Mouse (Mus musculus): ENCODE results near the gene Crybb1. TPM values are rescaled to one million over a fixed set of nuclear protein-coding genes. Genes with fewer than 3 reads are reported as not detected.

The Crybb1 gene
- polyA plus RNA-seq, 1 experiment from 2014 or later, result 7.7 TPM

DNA sequence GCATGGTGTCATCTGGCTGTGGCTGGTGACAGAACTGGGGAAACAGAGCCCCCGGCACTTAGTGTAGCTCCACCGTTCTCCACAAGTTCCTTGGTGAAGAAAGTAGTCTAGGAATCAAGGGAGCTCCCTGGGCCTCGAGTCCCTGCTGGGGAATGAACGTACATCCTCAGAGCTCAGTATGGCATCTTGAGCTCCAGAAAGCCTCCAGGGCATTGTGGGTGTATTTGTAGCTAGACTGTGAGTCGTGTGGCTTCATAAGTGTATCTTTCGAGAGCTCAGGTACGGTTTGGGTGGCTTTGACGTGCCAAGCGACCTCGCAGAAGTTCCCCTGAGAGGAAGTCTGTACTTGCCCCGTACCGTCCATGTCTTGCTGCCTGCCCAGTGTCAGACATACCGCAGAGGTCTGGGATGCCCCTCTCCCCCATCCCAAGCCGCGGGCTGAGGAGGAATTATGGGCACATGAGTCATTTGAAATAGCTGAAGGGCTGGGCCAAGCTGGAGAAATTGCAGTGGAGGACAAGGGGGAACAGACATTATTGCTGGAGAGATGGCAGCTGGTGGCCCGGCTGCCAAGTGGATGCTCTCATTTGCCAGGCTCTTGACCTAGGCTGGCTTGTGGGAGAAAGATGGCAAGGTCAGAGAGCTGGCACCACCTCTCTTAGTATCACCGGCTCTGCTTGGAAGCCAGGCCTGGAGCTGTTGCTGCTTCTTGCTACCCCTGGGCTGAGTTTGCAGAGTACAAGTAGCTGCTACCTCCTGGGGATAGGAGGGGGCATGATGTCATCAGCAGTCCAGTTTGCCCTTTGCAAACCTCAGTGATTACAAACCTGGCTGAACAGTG is 23.8 kb downstream of the Crybb1 start:
- H3K4me2 ChIP-seq (replicated peaks), result no peak overlapping the region

DNA sequence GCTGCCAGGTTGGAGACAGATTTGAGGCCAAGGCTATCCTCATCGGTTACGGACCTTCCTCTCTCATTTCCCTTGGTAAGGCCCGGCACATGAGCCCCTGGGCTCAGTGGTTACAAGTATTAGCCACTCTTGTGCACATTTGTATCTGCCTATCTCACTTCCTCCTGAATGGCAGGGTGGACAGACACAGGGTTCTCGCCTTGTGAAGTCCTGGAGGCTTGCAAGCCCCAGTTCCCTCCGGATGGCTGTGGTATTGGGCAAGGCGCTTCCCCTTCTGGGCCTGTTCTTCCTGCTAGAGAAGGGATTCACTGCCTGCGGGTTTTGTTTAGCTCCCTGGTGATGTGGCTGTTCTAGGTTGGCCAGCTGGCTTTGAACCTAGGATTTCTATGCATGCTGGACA is 24.5 kb downstream of the Crybb1 start:
- Histone ChIP-seq H3K4me3 (replicated peaks) (no peak overlapping the region), H3K36me3 (no peaks in the 10 kb centered on the region), H3K27ac (replicated peaks) (no peak overlapping the region; the same call in 1 of the 2 replicates), H3K27me3 (no peaks in the 10 kb centered on the region), H3K4me2 (replicated peaks) (no peak overlapping the region), H3K4me1 (peaks cover 71% of the 10 kb centered on the region), H3K9me3 (replicated peaks) (no peaks in the 10 kb centered on the region), H3K9ac (no peak overlapping the region)
- no peak for ATAC-seq (ENCODE audit: insufficient number of reproducible peaks, low FRiP score, low TSS enrichment, low read depth)
- 76% methylated on average over 7 of the region's 7 CpGs for WGBS

More for the DNA sequence above, 23.8 kb downstream of the Crybb1 start:
- peaks cover 71% of the 10 kb centered on the region for H3K4me1 ChIP-seq
- no peaks in the 10 kb centered on the region for H3K36me3 ChIP-seq
- H3K27ac ChIP-seq (replicated peaks), result no peak overlapping the region; the same call in 1 of the 2 replicates
- WGBS, result 69% methylated on average over 17 of the region's 17 CpGs
- no peaks in the 10 kb centered on the region for H3K27me3 ChIP-seq
- no peak overlapping the region for H3K4me3 ChIP-seq (replicated peaks)
- no peak overlapping the region for H3K9ac ChIP-seq
- no peak for ATAC-seq (ENCODE audit: insufficient number of reproducible peaks, low FRiP score, low TSS enrichment, low read depth)
- H3K9me3 ChIP-seq (replicated peaks), result no peaks in the 10 kb centered on the region

DNA sequence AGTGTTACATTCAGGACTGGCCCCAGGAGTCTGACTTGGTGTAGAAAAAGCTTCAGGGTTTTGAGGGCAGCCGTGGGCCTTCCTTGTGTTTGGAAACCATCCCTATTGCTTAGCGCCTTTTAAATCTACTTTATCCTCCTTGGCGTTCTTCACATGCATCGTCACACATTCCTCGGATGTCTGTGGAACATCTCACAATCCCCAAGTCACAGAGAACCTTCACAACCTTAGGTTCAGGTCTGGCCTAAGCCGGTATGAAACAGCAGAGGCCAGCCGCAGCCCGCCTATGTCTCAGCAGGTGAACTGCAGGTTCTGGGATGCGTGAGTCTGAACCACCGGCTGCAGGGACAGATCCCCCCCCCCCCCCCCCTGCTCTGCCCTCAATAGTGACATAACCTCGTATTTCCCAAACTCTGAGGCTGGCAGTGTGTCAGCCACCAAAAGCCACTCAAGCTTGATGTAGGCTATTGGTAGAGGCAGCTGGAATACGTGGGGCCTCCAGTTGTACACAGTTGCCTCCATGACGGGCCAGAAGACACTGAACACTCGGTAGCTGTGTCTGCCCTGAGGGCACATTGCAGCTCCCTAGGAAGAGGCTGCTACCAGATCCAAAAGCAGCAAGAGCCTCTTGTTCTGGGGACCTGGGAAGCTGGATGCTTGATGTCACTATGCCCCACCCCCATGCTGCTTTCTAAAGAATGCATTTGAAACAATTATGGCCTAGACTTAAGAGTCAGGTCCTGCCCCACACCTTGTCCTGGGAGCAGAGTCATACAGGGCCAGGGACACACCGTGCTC is 25.4 kb downstream of the Crybb1 start:
- 39% methylated on average over 15 of the region's 15 CpGs for WGBS
- H3K27ac ChIP-seq (replicated peaks), result no peak overlapping the region
- no peak for ATAC-seq (ENCODE audit: insufficient number of reproducible peaks, low FRiP score, low TSS enrichment, low read depth)
- H3K4me1 ChIP-seq, result peaks cover 77% of the 10 kb centered on the region
- H3K9me3 ChIP-seq (replicated peaks), result no peaks in the 10 kb centered on the region
- H3K36me3 ChIP-seq, result no peaks in the 10 kb centered on the region
- H3K9ac ChIP-seq, result no peak overlapping the region
- H3K4me3 ChIP-seq (replicated peaks), result no peak overlapping the region
- no peaks in the 10 kb centered on the region for H3K27me3 ChIP-seq
- no peak overlapping the region for H3K4me2 ChIP-seq (replicated peaks)

DNA sequence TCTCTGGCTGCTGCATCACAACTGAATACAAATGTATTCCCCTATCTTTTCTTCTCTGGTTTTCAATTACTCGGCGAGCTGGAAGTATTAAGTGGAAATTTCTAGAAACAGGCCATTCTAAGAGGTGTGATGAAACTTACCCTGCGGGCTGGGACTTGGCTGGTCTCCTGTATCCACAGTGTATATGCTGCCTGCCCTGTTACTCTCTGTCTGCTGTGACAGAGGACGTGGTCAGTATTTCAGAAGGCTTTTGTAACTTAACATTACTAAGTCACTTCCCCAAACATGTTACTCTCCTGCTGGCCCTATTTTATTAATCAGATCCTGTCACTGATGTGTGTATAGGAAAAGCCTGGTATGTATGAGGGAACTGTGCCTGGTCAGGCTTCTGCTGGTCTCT is 26.1 kb downstream of the Crybb1 start:
- Histone ChIP-seq H3K4me1 (peaks cover 77% of the 10 kb centered on the region), H3K9ac (no peak overlapping the region), H3K36me3 (no peaks in the 10 kb centered on the region), H3K27me3 (no peaks in the 10 kb centered on the region), H3K9me3 (replicated peaks) (no peaks in the 10 kb centered on the region), H3K27ac (replicated peaks) (0 out of 2 replicates have a peak overlapping the region, but pooled peaks have one; percentile 13), H3K4me2 (replicated peaks) (no peak overlapping the region), H3K4me3 (replicated peaks) (no peak overlapping the region)
- WGBS, result 76% methylated on average over 4 of the region's 4 CpGs
- ATAC-seq (ENCODE audit: insufficient number of reproducible peaks, low FRiP score, low TSS enrichment, low read depth), result no peak

DNA sequence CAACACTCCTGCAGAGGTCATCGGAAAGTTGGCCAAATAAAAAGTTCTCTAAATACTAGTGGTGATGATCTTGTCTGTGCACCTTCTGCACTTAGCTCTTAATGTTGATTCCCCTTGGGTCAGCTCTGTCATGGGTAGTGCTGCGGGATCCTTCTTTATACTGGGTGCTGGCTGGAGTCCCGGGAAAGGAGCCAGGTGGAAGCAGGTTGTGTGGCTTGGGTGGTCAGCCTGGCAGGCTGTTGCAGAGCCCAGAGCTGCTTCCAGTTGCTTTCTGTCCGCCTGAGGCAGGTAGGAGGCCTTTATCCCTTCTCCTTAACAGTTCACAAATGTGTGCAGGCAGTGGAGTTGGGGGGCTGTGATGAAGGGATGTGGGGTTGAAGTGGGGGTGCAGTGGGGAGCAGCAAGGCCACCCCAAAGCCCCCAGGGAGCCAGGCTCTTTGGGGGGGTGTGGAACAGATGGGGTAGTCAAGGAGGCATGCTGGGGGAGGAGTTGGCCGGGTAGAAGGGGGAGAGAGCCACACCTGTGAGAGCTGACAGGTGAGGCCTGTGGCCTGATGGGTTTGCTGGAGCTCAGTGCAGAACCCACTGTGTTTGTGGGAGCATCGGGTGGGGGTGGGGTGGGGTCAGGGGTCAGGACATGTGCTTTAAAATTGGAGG is 26.6 kb downstream of the Crybb1 start:
- no peak for ATAC-seq (ENCODE audit: insufficient number of reproducible peaks, low FRiP score, low TSS enrichment, low read depth)
- WGBS, result 64% methylated on average over 6 of the region's 6 CpGs

DNA sequence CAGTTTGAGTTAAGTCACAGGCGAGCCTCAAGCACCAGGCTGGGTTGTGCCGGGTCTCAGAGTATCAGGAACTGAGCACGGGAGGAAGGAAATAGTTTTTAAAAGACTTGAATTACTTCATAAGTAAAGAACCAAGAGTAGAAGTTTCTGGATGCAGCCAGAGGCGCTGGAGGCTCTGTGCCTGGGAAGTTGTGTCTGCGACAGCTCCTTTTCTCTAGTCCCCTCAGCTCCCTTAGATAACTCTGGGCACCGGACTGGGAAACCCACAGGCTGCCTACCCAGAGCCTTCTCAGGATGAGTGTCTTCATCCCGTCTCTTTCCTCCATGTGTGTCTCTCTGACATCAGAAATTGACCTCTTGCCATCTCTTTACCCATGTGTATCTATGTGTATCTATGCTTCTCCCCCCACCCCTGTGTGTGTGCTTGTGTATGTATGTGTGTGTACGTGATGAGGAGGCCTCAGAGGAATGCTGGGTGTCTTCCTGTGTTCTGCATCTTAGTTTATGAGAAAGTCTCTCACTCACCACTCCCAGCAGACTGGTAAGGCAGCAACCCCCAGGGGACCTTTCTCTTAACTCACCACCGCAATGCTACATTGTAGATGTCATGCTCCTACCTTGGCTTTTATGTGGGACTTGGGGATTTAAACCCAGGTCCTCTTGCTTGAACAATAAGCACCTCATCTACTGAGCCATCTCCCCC is 27.3 kb downstream of the Crybb1 start:
- H3K9me3 ChIP-seq (replicated peaks), result no peaks in the 10 kb centered on the region
- no peak overlapping the region for H3K27ac ChIP-seq (replicated peaks)
- no peak overlapping the region for H3K4me2 ChIP-seq (replicated peaks)
- H3K36me3 ChIP-seq, result no peaks in the 10 kb centered on the region
- H3K4me1 ChIP-seq, result peaks cover 75% of the 10 kb centered on the region
- no peak overlapping the region for H3K9ac ChIP-seq
- no peak overlapping the region for H3K4me3 ChIP-seq (replicated peaks)
- ATAC-seq (ENCODE audit: insufficient number of reproducible peaks, low FRiP score, low TSS enrichment, low read depth), result no peak
- 55% methylated on average over 9 of the region's 9 CpGs for WGBS
- H3K27me3 ChIP-seq, result no peaks in the 10 kb centered on the region

More for the DNA sequence above, 26.6 kb downstream of the Crybb1 start:
- H3K36me3 ChIP-seq, result no peaks in the 10 kb centered on the region
- no peak overlapping the region for H3K4me2 ChIP-seq (replicated peaks)
- no peak overlapping the region for H3K9ac ChIP-seq
- no peaks in the 10 kb centered on the region for H3K27me3 ChIP-seq
- H3K9me3 ChIP-seq (replicated peaks), result no peaks in the 10 kb centered on the region
- no peak overlapping the region for H3K4me3 ChIP-seq (replicated peaks)
- H3K27ac ChIP-seq (replicated peaks), result no peak overlapping the region
- H3K4me1 ChIP-seq, result peaks cover 76% of the 10 kb centered on the region

DNA sequence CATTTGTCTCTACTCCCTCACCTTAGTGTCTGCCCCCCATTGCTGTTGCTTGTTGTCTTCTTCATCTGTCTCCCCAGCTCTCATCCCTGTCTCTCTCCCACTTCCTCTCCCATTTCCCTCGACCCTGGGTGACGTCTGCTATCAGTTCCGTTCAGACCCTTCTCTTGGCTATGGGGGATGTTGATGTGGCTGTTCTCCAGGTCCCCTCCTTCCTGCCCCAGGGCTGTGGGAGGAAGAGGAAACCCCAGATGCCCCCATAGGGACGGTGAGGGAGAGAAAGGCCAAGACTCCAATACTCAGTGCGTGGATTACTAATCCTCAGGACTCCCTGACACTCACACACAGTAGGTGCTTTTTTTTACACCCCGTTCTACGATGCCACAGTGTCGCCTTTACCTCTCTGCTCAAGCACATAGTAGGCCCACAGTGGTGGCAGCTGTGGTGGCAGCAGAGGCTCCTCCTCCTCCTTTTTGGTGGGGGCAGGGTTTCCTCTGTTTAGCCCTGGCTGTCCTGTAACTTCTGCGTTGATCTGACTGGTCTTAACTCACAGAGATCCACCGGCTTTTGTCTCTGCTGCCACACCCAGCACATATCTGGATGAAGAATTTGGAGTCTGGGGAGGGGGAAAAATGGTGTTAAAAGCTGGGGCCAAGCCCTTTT is 28.1 kb downstream of the Crybb1 start:
- H3K36me3 ChIP-seq, result no peaks in the 10 kb centered on the region
- 59% methylated on average over 10 of the region's 10 CpGs for WGBS
- H3K9me3 ChIP-seq (replicated peaks), result no peaks in the 10 kb centered on the region
- no peak overlapping the region for H3K27ac ChIP-seq (replicated peaks)
- peaks cover 75% of the 10 kb centered on the region for H3K4me1 ChIP-seq
- ATAC-seq (ENCODE audit: insufficient number of reproducible peaks, low FRiP score, low TSS enrichment, low read depth), result no peak
- H3K4me3 ChIP-seq (replicated peaks), result no peak overlapping the region
- no peak overlapping the region for H3K9ac ChIP-seq
- H3K27me3 ChIP-seq, result no peaks in the 10 kb centered on the region
- no peak overlapping the region for H3K4me2 ChIP-seq (replicated peaks)

DNA sequence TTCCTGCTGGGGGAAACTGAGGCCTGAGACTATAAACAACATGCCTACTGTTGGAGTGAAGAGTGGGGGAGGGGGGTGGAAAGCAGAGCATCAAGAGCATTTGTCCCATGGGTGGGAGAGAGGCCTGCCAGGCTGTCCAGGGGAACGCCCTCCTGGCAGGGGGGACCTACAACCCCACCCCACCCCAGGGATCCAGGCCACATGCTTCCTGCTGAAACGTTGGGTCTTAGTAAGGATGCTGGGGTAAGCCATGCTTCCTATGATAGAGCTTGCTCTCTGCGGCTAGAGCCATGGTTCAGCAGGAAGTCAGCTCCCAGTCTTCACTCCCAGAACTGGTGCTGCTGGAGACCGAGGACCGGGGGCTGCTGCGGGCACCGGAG is 28.6 kb downstream of the Crybb1 start:
- Histone ChIP-seq H3K36me3 (no peaks in the 10 kb centered on the region), H3K27me3 (no peaks in the 10 kb centered on the region), H3K9me3 (replicated peaks) (no peaks in the 10 kb centered on the region), H3K9ac (no peak overlapping the region), H3K27ac (replicated peaks) (no peak overlapping the region), H3K4me3 (replicated peaks) (no peak overlapping the region), H3K4me1 (peaks cover 73% of the 10 kb centered on the region), H3K4me2 (replicated peaks) (no peak overlapping the region)
- ATAC-seq (ENCODE audit: insufficient number of reproducible peaks, low FRiP score, low TSS enrichment, low read depth), result no peak
- 69% methylated on average over 7 of the region's 7 CpGs for WGBS

DNA sequence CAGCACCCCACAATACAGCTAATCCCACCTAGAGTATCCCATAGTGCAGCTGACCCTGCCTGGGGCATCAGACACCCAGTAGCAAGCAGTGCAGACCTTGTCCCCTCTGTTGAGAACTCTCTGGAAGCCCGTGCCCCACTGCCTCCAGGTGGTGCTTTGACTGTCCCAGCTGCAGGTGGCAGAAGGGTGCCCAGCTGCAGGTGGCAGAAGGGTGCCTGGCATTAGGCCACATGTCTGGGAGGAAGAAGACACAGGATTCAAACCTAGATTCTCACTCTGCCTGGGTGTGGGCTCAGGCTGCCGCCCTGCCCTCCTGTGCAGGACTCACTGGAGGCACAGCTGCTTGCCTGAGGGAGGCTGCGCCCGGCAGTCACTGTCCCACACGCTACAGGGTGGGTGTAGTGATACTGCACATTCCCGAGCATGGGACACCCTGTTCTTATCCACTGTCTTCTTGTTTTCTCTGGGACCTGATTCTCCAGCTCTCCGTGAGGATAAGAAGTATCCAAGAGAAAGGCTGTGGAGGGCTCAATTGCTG is 30.0 kb downstream of the Crybb1 start:
- ATAC-seq (ENCODE audit: insufficient number of reproducible peaks, low FRiP score, low TSS enrichment, low read depth), result no peak
- no peak overlapping the region for H3K27ac ChIP-seq (replicated peaks)
- no peak overlapping the region for H3K4me2 ChIP-seq (replicated peaks)
- no peak overlapping the region for H3K9ac ChIP-seq
- H3K9me3 ChIP-seq (replicated peaks), result no peaks in the 10 kb centered on the region
- no peaks in the 10 kb centered on the region for H3K36me3 ChIP-seq
- 83% methylated on average over 7 of the region's 7 CpGs for WGBS
- peaks cover 61% of the 10 kb centered on the region for H3K4me1 ChIP-seq
- H3K27me3 ChIP-seq, result no peaks in the 10 kb centered on the region
- H3K4me3 ChIP-seq (replicated peaks), result no peak overlapping the region

DNA sequence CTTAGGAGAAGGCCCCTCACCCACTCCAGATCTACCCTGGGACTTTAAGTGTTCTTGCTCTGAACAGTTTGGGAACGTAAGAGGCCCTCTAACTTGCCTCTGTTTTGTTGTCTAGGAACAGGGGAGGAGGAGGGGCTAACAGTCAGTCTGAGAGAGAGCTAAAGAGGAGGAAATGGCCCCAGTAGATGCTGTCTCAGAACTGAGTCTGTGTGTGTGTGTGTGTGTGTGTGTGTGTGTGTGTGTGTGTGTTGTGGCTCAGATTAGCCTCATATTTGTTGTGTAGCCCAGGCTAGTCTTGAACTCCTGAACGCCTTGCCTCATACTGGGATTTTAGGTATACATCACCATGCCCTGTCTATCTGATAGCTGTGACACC is 31.0 kb downstream of the Crybb1 start:
- H3K9me3 ChIP-seq (replicated peaks), result no peaks in the 10 kb centered on the region
- H3K4me2 ChIP-seq (replicated peaks), result no peak overlapping the region
- 67% methylated on average over 2 of the region's 2 CpGs for WGBS
- no peaks in the 10 kb centered on the region for H3K36me3 ChIP-seq
- no peak for ATAC-seq (ENCODE audit: insufficient number of reproducible peaks, low FRiP score, low TSS enrichment, low read depth)
- no peak overlapping the region for H3K4me3 ChIP-seq (replicated peaks)
- H3K27me3 ChIP-seq, result no peaks in the 10 kb centered on the region
- no peak overlapping the region for H3K9ac ChIP-seq
- H3K4me1 ChIP-seq, result peaks cover 56% of the 10 kb centered on the region
- no peak overlapping the region for H3K27ac ChIP-seq (replicated peaks)
